Mouse (Mus musculus) regulatory T cell (primary cell): Measurements from ENCODE around the gene Ndufa8.

Experiments used
- in situ Hi-C: fragments of 300-600 bp; cut with MboI, MseI; formaldehyde crosslinking; loops from one replicate; pipeline ENCODE4 v1.15.1; 2025; ENCODE audit warnings: high pct_unique_total_duplicates

The Ndufa8 gene

GRCm38 (mm10) chr2:36048748-36049566 lies at the start of gene Ndufa8, which contains the start of gene Morn5:
Ndufa8 (minus strand) TSS chr2:36049406.
Morn5 (plus strand) TSS chr2:36049458.
- in situ Hi-C loops = no loop called here

GRCm38 (mm10) chr2:36098021-36098420 lies 48.8 kb upstream of the Ndufa8 start:
- in situ Hi-C loops = no loop called here

GRCm38 (mm10) chr2:36097129-36097815 lies 48.1 kb upstream of the Ndufa8 start:
- in situ Hi-C loops = no loop called here

GRCm38 (mm10) chr2:36093914-36094475 lies 44.8 kb upstream of the Ndufa8 start:
- in situ Hi-C loops = no loop called here

GRCm38 (mm10) chr2:36093301-36093700 lies 44.1 kb upstream of the Ndufa8 start:
- in situ Hi-C loops = no loop called here

GRCm38 (mm10) chr2:36092748-36093147 lies 43.5 kb upstream of the Ndufa8 start:
- in situ Hi-C loops = no loop called here

DNA sequence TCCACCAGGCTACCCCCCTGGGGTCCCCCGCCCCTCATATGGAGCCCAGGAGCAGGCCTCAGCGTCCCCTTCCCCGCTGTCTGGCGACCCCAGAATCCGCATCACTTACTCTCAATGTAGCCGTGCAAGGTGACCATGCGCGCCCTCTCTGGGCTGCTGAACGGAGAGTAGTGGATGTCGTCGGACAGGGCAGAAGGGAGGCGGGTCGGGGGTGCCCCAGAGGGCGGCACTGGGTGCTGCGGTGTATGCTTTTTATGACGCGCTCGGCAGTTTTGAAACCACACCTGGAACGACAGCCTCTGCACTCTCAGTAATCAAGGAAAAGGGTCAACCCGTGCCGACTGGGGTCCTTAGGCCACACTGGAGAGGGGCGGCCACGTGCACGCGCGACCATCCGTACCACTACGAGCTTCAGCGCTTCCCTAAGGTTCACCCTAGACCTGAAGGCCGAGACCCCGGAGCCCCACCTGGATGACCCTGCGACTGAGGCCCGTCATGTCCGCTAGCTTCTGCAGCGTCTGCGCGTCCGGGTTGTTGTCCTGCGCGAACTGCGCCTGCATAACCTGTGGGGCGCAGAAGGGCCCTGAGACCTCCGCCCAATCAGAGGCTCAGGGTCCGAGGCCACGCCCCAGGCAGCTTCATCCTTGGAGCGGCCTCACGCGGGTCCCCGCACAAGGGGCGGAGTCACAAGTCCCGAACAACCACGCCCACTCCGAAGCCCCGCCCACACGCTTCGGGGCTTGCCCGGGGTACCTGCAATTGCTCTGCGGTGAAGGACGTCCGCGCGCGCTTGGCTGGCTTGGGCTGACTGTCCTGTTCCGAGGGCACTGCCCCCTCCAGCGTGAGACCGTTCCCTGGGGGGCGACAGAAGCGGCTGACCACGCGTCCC lies 41.9 kb upstream of the Ndufa8 start:
- in situ Hi-C loops = no loop called here

DNA sequence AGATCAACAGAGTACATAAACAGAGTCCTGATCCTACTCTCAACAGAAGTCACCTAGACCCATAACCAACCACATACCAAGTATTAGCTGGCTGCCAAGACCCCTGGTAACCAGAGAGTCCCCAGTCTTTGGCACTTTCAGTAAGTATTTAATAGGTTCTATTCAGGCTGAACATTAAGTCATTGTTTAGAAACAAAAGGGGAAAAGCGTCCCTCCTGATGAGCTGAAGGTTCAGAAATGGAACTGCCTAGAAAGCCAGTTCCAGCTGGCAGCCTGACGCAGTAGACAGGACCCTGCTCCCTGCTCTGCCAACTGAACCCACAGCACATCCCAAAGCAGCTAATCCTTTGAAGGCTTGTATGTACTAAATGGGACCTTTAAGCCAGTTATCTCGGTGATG lies 40.0 kb upstream of the Ndufa8 start:
- in situ Hi-C loops = no loop called here

DNA sequence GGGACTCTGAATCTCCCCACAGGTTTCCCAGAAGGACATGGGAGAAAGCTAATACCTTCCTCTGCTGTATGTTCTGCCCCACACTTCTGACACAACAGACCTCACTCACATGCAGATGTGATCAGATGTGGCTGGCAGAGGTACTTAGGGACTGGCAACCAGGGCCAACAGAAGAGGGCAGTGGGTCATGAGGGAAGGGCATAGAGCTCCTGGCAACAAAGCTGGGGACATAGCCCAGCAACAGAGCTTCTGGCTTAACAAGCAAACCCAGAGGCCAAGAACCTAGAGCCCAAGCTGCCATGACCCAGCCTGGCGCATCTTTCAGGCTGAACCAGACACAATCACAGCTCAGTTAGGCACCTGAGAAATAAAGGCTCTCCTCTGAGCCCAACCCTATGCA lies 35.8 kb upstream of the Ndufa8 start:
- in situ Hi-C loops = no loop called here

DNA sequence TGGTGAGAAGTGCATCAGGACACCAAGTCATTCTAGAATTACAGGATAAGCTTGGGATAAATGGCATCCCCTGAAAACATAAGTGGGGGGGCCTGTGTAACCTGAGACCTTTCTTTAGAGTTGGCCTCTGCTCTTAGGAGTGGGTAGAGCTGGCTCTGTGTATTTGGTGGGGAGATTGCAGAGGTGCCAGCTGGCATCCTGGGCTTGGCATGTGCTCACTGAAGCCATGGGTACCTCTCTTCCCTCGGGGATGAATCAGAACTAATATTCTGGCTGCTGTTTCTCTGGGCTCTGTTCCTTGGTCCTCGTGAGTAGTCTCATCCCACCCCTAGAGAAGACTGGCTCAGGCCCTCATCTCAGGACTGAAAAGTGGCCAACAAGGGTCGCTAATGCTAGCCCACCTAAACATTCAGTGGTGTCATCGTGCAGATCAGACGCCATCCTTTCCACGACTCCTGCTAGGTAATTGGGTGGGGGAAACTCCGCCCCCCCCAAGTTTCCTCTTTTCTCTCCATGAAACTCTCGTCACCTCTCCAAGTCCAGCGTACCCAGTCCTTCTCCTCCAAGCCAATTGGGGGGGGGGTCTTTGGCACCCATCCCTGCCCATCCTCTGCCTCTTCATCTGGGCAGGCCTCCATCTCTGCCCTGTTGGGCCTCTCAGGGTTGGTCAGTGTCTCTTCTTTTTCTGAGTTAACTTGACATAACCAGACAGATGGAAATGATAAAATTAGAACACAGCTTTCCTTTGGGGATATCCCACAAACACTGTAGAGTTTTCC lies 33.8 kb upstream of the Ndufa8 start:
- in situ Hi-C loops = no loop called here

DNA sequence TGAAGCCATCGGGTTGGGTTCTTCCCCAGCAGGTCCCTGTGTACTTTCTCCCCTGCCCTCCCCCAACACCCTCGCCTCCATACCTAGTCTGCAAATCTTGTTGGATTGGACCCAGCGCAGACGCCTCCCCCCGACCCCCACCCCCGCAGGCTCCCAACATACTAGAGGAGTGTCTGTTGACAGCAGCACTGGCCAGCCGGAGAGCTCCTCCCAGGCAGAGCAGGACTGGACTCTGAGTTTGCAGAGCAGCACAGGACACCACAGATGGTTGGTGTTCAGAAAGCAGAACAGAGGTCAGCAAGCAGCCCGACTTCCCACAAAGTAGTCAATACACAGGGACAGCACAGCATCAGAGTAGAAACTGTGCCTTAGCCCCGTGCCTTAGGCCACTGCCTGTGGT lies 32.2 kb upstream of the Ndufa8 start:
- in situ Hi-C loops = no loop called here

- in situ Hi-C loops = no loop called here
Measured at GRCm38 (mm10) chr2:36077160-36077761, 28.1 kb upstream of the Ndufa8 start.

GRCm38 (mm10) chr2:36075210-36075609 lies 26.0 kb upstream of the Ndufa8 start:
- in situ Hi-C loops = no loop called here

- in situ Hi-C loops = no loop called here
Measured at GRCm38 (mm10) chr2:36073781-36074180, 24.6 kb upstream of the Ndufa8 start.

- in situ Hi-C loops = no loop called here
Measured at GRCm38 (mm10) chr2:36071660-36072305, 22.6 kb upstream of the Ndufa8 start.

DNA sequence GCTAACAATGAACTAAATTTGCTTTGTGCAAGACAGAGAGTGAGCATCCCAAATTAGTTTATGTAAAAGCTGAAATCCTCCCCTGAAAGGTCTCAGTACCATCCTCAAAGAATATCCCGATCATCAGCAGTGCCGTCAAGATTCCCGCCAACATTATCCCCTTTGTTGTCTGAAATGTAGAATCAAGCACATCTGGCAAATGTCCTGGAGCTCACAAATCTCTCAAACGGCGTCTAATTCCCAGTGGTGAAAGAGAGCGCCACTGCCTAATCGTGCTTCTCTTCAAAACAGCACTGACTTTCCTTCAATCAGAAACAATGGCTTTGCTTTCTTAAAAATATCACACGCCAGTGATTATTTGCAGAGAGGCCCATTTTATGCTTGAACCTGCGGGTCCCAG lies 17.9 kb upstream of the Ndufa8 start:
- in situ Hi-C loops = no loop called here

DNA sequence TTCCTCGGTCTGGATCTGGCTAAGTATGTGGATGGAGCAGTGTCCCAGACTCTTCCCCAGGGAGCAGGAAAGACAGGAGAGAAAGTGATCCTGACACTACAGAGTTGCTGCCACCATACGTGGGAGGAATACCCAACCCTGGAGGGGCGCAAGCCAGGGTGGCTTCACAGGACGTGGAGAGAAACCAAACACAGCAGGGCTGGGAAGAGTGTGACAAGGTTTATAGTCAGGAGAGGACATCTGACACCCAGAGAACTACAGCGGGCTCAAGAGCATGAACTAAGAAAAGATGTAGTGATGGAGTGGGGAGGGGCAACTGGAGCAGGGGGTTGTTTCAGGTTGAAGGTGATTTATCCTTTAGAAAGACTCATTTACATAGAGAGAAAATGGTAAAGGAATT lies 12.2 kb upstream of the Ndufa8 start:
- in situ Hi-C loops = no loop called here

DNA sequence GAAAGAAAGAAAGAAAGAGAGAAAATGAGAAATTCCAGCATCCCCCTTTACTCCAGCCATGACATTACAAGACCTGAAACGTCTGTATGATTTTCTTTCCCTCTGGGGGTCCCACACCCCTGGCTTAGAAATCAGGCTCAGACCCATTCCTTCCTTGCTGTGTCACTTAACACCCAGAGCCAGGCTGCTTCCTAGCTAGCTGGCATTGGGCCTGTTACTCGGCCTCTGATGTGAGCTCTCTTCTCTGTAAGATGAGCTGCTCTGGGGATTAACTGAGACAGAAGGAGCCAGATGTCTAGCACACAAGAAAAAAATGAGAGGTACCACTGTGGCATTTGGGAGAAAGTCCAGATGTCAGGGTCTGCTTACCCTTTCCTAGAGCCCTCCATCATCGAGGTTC lies 7.0 kb upstream of the Ndufa8 start:
- in situ Hi-C loops = no loop called here

DNA sequence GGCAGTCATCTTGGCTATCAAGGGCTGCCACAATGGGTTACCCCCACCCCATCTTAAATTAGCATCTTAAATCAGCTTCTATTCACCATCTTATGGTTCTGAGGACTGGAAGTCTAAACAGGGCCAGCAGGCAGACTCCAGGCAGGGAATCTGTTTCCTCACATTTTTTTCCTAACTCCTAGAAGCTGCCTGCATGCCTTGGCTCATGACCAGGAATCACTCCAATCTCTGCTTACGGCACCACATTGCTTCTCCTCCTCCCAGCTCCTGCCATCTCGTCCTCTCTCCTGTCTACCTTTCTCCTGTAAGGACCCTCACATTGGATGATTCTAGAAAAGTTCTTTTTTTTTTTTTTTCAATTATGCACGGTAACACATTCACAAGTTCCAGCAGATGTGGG lies 4.0 kb upstream of the Ndufa8 start:
- in situ Hi-C loops = no loop called here

DNA sequence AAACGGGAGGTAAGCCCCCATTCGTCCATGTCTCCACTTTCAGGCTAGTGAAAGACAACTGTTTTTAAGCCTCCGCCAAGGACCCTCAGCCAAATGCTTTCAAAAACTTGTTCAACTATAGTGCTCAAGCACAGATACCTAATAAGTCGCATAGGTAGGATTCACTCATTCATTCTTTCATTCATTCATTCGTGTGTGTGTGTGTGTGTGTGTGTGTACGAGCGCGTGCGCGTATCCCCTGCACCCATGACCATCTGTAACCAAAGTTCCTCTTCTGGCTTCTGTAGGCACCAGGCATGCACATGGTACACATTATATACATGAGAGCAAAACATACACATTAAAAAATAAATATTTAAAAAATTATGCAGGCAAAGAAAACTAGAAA lies 355 bp upstream of the Ndufa8 start:
- in situ Hi-C loops = no loop called here
